In the genomic region with DNA sequence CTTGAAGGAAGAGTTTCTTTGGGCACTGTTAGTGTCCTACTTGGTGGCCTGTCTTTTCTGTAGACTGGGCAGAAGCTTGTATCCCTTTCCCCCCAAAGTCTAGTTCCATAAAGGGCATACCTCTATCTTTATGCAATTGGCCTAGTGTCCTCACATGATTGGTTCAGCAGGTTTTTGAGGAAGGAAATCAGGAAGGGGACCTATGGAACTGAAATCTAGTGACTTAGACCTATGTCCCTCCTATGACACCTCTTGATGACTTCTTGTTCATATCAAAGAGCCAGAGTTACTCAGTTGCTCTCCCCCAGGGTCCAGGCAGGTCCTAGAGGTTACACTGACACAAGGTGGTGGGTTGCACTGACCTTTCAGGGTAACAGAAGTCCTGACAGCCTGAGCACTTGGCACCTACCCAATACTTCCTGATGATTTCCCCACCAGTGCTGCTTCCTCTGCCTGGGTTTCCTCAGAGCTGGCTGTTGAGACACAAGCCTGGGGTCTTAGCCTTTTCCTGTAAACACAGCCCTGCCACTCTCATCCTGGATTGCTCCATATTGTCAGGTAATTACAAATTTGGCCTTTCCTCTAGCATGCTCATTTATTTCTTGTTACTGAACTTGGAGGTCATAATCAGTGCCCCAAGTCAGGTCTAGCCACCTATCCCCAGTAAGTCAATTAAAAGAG, we compare ENCODE assay signal across 22 mouse cellular contexts. TPM values are rescaled to one million over a fixed set of nuclear protein-coding genes. Genes with fewer than 3 reads are reported as not detected.
DNase-seq lines count a peak whose midpoint lies in the region; ATAC-seq lines count a peak whose summit lies in the region.
"Had no signal": no experiment of that assay in that cellular context is flagged by ENCODE, and none has a peak within 500 bp of the region (broad histone marks: within the 10 kb centered on the region; RNA-seq: fewer than 3 reads in every experiment).

No protein-coding gene starts in this region.

- no peak overlapping the region for H3K4me2 ChIP-seq in forebrain, embryonic 15.5 days (replicated peaks)
- H3K4me2 ChIP-seq: embryonic facial prominence, embryonic 12.5 days; heart, embryonic 13.5 days; hindbrain, embryonic 12.5 days had no signal

- H3K36me3 ChIP-seq in megakaryocyte, embryonic 14.5 days (replicated peaks; ENCODE audit: low read length) = no peaks in the 10 kb centered on the region
- no peaks in the 10 kb centered on the region for H3K36me3 ChIP-seq in forebrain, embryonic 15.5 days
- H3K36me3 ChIP-seq: embryonic facial prominence, embryonic 12.5 days; heart, embryonic 13.5 days; hindbrain, embryonic 12.5 days had no signal

- H3K9me3 ChIP-seq in megakaryocyte, embryonic 14.5 days = no peaks in the 10 kb centered on the region
- H3K9me3 ChIP-seq in forebrain, embryonic 15.5 days = no peaks in the 10 kb centered on the region
- H3K9me3 ChIP-seq: embryonic facial prominence, embryonic 12.5 days; heart, embryonic 13.5 days; hindbrain, embryonic 12.5 days had no signal

- no peaks in the 10 kb centered on the region for H3K4me1 ChIP-seq in megakaryocyte, embryonic 14.5 days
- no peaks in the 10 kb centered on the region for H3K4me1 ChIP-seq in forebrain, embryonic 15.5 days
- H3K4me1 ChIP-seq: embryonic facial prominence, embryonic 12.5 days; heart, embryonic 13.5 days; hindbrain, embryonic 12.5 days had no signal

- peak; percentile 77 for DNase-seq in heart, adult 11 months
- no peak for DNase-seq in heart, adult 9 months (ENCODE audit: low spot score in 2 of 2)
- peak; percentile 21 to 24 for DNase-seq in lung, postnatal 4 days
- DNase-seq in lung, postnatal 36 days = no peak
- DNase-seq in kidney, postnatal 36 days = no peak
- DNase-seq: adrenal gland, postnatal 14 days; cerebellum, adult 2 months; cerebellum, postnatal 25 days; gastrocnemius, postnatal 10 days; heart, postnatal 36 days had no signal

- peaks cover 18% of the 10 kb centered on the region for H3K27me3 ChIP-seq in megakaryocyte, embryonic 14.5 days (replicated peaks)
- no peaks in the 10 kb centered on the region for H3K27me3 ChIP-seq in forebrain, embryonic 15.5 days
- H3K27me3 ChIP-seq: embryonic facial prominence, embryonic 12.5 days; Patski had no signal

- H3K4me3 ChIP-seq in megakaryocyte, embryonic 14.5 days (replicated peaks) = peak overlapping the region; percentile 6
- H3K4me3 ChIP-seq in forebrain, embryonic 15.5 days = no peak overlapping the region
- H3K4me3 ChIP-seq: embryonic facial prominence, embryonic 12.5 days; heart, embryonic 13.5 days; hindbrain, embryonic 12.5 days had no signal

- no peak overlapping the region for H3K9ac ChIP-seq in forebrain, embryonic 15.5 days (replicated peaks)
- H3K9ac ChIP-seq: embryonic facial prominence, embryonic 12.5 days; heart, embryonic 13.5 days; hindbrain, embryonic 12.5 days had no signal

- ATAC-seq in forebrain, embryonic 15.5 days (replicated peaks) = no peak
- ATAC-seq: activated CD4-positive, CD25-positive, alpha-beta regulatory T cell, adult 4 months; forebrain, embryonic 16.5 days; hindbrain, postnatal 0 days; Patski had no signal

- H3K27ac ChIP-seq in forebrain, embryonic 15.5 days (replicated peaks) = no peak overlapping the region
- H3K27ac ChIP-seq: embryonic facial prominence, embryonic 12.5 days; heart, embryonic 13.5 days; hindbrain, embryonic 12.5 days; hindbrain, postnatal 0 days had no signal

RNA-seq across cellular contexts. Expression of a gene that starts 5.7 kb away (rescaled TPM):
- polyA plus RNA-seq in megakaryocyte, embryonic 14.5 days (2012; ENCODE audit: insufficient read depth, low replicate concordance) = not detected in 2 replicates
- not detected in 2 replicates for polyA plus RNA-seq in forebrain, embryonic 15.5 days (2015; fragmentation: Nextera tagmentation; extraction: Ambion mirVana)
- polyA plus RNA-seq: activated CD4-positive, CD25-positive, alpha-beta regulatory T cell, adult 4 months; forebrain, embryonic 11.5 days; forebrain, embryonic 16.5 days; heart, embryonic 13.5 days; heart, postnatal 0 days; hindbrain, embryonic 12.5 days; hindbrain, postnatal 0 days had no signal

RNA-seq across cellular contexts. Expression of a gene that starts 9.3 kb away (rescaled TPM):
- polyA plus RNA-seq in megakaryocyte, embryonic 14.5 days (2012; ENCODE audit: insufficient read depth, low replicate concordance) = 2.9 TPM in 1 of 2 replicates, not detected in the other
- polyA plus RNA-seq in forebrain, embryonic 15.5 days (2015; fragmentation: Nextera tagmentation; extraction: Ambion mirVana) = 2.8 and 6.1 TPM in 2 replicates
- polyA plus RNA-seq: Patski had no signal

RNA-seq across cellular contexts. Expression of a gene that starts 36.0 kb away (rescaled TPM):
- 33.8 TPM in 1 of 2 replicates, not detected in the other for polyA plus RNA-seq in megakaryocyte, embryonic 14.5 days (2012; ENCODE audit: insufficient read depth, low replicate concordance)
- 2.1 and 2.2 TPM in 2 replicates for polyA plus RNA-seq in forebrain, embryonic 15.5 days (2015; fragmentation: Nextera tagmentation; extraction: Ambion mirVana)
- polyA plus RNA-seq: Patski had no signal

RNA-seq across cellular contexts. Expression of a gene that starts 46.8 kb away (rescaled TPM):
- polyA plus RNA-seq in megakaryocyte, embryonic 14.5 days (2012; ENCODE audit: insufficient read depth, low replicate concordance) = 1.3 TPM in 1 of 2 replicates, not detected in the other
- 12.8 and 18.5 TPM in 2 replicates for polyA plus RNA-seq in forebrain, embryonic 15.5 days (2015; fragmentation: Nextera tagmentation; extraction: Ambion mirVana)

RNA-seq across cellular contexts. Expression of a gene that starts 51.2 kb away (rescaled TPM):
- polyA plus RNA-seq in megakaryocyte, embryonic 14.5 days (2012; ENCODE audit: insufficient read depth, low replicate concordance) = not detected in 2 replicates
- not detected in 2 replicates for polyA plus RNA-seq in forebrain, embryonic 15.5 days (2015; fragmentation: Nextera tagmentation; extraction: Ambion mirVana)
- polyA plus RNA-seq: activated CD4-positive, CD25-positive, alpha-beta regulatory T cell, adult 4 months; cerebellum, adult 2 months; cortical plate, adult 2 months; forebrain, embryonic 11.5 days; forebrain, embryonic 16.5 days; heart, embryonic 13.5 days; heart, postnatal 0 days; hindbrain, embryonic 12.5 days; hindbrain, postnatal 0 days; Patski had no signal

Comparison
In these comparisons a context has a peak if more than half of its experiments do, and no peak if none do; other contexts are left out.
1. DNase-seq: peak in heart, adult 11 months (single experiment) and lung, postnatal 4 days (2 of 2); none in heart, adult 9 months (0 of 2), lung, postnatal 36 days (single experiment) and kidney, postnatal 36 days (0 of 2).